Mouse (Mus musculus) effector memory CD4-positive, alpha-beta T cell, adult 7 months (primary cell): Measurements from ENCODE around the gene Hepacam. TPM values are rescaled to one million over a fixed set of nuclear protein-coding genes. Genes with fewer than 3 reads are reported as not detected.

Source experiments
- polyA plus RNA-seq: library from polyadenylated mRNA; unstranded; fragments of 100-300 nt; shearing (Covaris generic); gene quantifications from one replicate; pipeline ENCODE4 v1.2.1, GENCODE M21; 2017

Gene Hepacam
- polyA plus RNA-seq, result not detected

GRCm38 (mm10) chr9:37367301-37368080 lies at the start of gene Hepacam:
Gene Hepacam (plus strand): TSS chr9:37367351.

DNA sequence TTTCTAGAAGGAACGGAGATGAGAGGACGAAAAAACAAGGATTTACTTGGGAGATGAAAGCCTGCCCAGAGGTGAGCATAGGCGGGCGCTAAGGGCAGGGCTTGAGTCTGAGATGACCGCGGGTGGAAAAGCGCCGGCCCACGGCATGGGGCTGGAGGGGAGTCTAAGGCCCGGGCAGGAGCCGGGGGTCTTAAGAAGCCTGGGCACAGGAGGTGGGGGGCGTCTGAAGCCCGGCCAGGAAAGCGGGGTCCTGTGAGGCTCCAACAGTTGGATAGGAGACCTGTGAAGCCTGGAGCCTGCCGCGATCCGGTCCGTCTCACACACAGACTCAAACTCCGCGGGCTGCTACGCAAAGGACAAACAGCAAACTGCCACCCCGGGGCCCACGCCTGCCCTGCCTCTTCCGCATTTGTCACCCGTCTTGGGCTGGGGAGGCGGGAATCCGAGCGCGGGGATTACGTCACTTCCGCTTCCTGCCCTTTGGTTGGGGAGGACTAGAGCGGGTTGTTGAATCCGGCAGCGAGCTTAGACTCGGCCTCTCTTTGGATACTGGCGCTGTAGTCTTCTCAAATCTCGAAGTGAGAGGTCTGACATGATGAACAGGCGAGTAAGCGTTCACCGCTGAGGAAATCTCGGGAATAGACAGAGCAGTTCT lies 19.0 kb upstream of the Hepacam start, which contains the start of gene Ccdc15:
Gene Ccdc15 (minus strand): TSS at position 445 of the 655 bp plus-strand sequence.

DNA sequence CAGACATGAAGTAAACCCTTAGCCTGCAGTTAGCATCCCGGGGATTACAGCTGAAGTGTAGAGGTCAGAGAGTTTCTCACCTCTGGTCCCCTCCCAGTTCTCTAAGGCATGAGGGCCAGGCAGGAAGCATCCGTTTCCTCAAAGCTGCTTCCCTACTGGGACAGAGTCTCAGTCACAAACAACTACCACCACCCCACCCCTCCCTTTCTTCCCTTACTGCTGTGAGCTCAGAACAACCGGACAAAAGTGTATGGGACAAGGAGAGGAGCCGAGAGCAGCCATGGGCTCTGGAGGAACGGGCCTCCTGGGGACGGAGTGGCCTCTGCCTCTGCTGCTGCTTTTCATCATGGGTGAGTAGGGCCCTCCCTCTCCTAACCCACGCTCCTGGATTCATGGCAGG lies 34.7 kb downstream of the Hepacam start, which contains the start of gene Robo4:
Gene Robo4 (plus strand): TSS at position 96 of the 400 bp plus-strand sequence.

GRCm38 (mm10) chr9:37432720-37433421 lies 65.7 kb downstream of the Hepacam start, which contains the start of gene Robo3:
Gene Robo3 (minus strand): TSS chr9:37433246.

Other genes with a start within 250 kb of the Hepacam start
- gene Pknox2, start 219.9 kb upstream of the Hepacam start, polyA plus RNA-seq, result not detected
- gene Tmem218, start 159.1 kb upstream of the Hepacam start, polyA plus RNA-seq, result 1.4 TPM
- gene Slc37a2, start 111.6 kb upstream of the Hepacam start, polyA plus RNA-seq, result 3.6 TPM
- 7.0 TPM for gene Ccdc15, start 18.9 kb upstream of the Hepacam start, polyA plus RNA-seq
- not detected for gene Robo4, start 34.5 kb downstream of the Hepacam start, polyA plus RNA-seq
- 0.43 TPM for gene Robo3, start 65.9 kb downstream of the Hepacam start, polyA plus RNA-seq
- gene Msantd2, start 122.0 kb downstream of the Hepacam start, polyA plus RNA-seq, result 36.0 TPM
- not detected for gene Esam, start 160.7 kb downstream of the Hepacam start, polyA plus RNA-seq
- 0.69 TPM for gene Vsig2, start 171.9 kb downstream of the Hepacam start, polyA plus RNA-seq
- gene Nrgn, start 185.6 kb downstream of the Hepacam start, polyA plus RNA-seq, result 0.44 TPM
- 11.1 TPM for gene Siae, start 188.3 kb downstream of the Hepacam start, polyA plus RNA-seq
- gene Spa17, start 246.4 kb downstream of the Hepacam start, polyA plus RNA-seq, result not detected